Mouse (Mus musculus) CD4-positive, CD25-positive, alpha-beta regulatory T cell, adult 4 months (primary cell): ENCODE data around the gene Rhou. TPM values are rescaled to one million over a fixed set of nuclear protein-coding genes. Genes with fewer than 3 reads are reported as not detected.

Source experiments
- ATAC-seq: one replicate; pipeline ENCODE4 v1.8.0; 2017
- polyA plus RNA-seq, 2 experiments: library from polyadenylated mRNA; unstranded; fragments of 100-300 nt; shearing (Covaris generic); gene quantifications; one replicate each; pipeline ENCODE4 v1.2.1; 2017

Rhou gene
- polyA plus RNA-seq, 2 experiments from 2014 or later: 0.42 TPM; not detected in 1

DNA sequence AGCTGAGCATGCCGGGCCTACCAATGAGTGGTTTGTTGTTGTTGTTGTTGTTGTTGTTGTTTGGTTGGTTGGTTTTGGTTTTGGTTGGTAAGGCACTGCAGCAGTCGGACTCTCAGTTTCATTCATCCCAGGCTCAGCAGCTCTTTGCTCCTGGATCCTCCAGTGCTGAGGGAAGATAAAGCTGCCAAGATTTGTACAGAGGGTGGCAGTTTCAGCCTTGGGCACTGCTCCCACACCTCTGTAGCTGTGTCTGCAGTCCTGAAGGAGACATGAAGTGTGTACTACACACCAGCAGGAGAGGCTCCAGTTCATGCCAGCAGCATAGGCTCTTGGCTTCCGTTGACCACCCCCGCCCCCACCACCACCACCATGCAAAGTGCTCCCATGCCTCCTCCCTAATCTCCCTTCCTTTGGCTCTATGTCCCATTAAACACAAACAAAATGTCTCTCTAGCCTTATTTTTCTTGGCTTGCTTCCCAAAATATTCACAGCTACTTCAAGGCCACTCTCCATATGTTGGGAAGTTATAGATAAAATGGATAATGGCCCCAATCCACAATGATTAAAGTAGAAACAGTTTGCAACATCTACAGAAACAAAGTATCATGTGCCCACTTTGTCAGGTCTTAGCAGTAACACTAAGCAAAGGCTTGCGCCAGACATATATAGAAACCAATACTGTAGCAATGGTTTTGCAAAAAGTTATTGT lies 2.2 kb upstream of the Rhou start:
- ATAC-seq: no peak

DNA sequence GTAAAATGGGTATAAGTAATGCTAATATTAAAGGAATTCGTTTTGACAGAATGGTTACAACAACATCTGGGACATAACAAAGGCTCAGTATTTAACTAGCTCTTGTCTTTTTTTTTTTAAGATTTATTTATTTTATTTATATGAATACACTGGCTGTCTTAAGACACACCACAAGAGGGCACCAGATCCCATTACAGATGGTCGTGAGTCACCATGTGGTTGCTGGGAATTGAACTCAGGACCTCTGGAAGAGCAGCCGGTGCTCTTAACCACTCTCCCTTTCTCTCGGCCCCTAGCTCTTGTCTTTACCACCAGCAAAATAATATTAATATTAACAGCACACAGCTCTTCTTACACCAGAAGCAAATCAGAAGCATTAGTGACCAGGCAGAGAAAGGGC lies 1.1 kb upstream of the Rhou start:
- no peak for ATAC-seq

DNA sequence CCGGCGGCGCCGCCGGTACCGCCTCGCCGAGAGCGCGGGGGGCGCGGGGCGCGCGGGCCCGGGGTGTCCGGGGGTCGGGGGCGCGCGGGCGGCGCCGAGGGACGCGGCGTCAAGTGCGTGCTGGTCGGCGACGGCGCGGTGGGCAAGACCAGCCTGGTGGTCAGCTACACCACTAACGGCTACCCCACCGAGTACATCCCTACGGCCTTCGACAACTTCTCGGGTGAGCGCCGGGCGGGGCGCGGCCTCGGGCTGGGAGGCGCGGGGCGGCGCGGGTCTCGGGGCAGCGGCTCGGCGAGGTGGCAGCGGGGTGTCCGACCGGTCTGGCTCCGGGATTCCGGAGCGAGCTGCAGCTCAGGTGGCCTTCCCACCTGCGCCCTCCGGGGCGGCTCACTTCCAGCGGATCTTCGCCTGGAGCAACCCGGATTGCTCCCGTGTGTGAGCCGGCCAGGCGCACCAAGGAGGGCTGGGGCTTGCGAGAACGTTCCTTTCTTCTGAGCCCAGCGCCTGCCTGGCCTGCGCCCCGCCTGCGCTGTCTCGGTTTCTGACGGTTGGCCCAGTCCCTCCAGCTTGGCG lies 353 bp downstream of the Rhou start:
- ATAC-seq: no peak

DNA sequence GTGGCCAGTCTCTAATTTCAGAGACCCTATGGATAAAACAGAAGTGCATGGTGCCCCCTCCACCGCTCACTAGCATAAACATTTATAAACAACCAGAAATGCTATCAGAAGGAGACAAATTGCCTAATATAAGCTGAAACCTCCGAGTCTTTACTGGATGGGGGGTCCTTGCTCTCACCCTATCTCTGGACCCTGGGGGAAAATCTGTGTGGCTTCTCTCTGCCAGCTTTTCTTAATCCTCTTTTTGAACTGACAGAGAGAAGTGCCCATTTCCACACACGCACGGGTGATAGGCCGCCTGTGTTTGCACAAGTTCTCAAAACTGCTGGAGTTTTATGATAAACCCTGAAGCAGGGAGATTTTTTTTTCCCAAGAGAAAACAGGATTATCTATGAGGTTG lies 1.0 kb downstream of the Rhou start:
- ATAC-seq: no peak

DNA sequence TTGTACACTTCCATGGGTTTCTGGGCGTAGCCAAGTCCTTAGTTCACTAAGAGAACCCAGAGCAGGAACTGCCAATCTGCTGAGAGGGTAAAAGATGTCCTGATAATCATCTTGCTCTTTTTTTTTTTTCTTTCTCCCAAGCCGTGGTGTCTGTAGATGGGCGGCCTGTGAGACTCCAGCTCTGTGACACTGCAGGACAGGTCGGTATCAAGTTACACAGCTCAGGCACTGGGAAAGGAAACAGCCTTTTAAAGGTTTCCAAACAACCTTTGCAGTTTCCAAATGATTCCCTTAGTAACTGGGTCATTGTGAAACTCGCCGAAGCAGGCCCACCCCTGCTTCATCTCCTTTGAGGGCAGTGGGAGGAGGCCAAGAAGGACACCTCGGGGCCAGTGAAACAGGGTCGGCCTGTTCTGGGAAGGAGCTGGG lies 1.6 kb downstream of the Rhou start:
- ATAC-seq: no peak

DNA sequence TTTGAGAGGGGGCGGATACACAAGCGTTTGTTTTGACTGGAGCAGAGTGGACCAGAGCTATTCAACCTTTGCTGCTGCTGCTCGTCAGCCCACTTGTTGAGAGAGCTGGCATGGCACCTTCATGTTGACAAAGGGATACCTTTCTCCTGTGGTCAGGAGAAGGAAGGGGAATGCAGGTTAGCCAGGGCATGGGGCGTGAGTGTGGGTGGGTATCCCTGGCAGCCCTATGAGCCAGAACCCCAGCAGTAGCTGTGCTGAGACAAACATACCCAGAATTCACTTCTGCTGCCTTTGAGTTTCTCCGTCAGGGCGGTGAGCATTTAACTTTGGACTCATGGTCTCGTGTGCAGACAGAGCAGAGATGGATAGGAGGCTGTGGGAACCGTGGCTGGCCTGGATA lies 4.1 kb downstream of the Rhou start:
- ATAC-seq: no peak

DNA sequence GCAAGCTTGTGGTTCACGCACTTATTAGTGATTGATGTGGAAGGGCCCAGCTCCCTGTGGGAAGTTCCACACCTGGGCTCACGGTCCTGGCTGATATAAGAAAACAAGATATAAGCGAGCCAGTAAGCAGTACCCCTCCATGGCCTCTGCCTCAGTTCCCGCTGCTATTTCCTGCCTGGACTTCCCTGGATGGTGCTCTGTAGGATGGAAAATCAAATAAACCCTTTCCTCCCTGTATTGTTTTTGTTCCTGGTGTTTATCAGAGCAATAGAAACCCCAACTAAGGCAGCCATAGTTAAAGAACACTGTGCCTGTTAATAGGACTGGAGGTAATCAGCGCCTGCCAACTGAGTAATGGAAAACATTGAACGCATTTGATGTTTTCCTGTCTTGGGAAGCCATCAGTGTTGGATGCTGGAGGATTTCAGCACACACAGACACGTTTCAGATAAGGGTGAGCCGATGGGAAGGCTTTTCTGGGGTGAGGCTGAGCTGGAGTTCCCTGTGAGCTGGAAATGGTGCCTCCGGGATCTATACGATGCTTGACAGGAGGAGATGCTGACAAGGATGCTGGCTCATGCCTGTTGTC lies 5.8 kb downstream of the Rhou start:
- no peak for ATAC-seq

DNA sequence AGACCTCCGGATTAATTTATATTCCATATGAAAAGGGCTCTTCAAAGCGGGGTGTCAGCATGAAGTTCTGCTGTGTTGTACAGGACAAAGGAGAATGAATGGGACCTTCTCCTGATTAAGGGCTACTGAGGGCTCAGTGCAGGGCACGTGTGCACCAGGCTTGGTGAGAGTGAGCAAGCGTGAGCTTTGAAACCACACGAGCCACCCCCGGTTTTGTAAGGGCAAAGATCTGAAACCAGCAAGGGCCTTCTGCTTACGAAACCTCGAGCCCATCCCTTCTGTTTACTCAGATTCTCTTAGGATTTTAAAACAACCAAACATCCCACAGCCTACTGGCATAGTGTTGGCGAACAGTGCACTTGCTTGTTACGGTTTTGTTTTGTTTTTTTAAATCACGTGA lies 7.8 kb downstream of the Rhou start:
- ATAC-seq: no peak

DNA sequence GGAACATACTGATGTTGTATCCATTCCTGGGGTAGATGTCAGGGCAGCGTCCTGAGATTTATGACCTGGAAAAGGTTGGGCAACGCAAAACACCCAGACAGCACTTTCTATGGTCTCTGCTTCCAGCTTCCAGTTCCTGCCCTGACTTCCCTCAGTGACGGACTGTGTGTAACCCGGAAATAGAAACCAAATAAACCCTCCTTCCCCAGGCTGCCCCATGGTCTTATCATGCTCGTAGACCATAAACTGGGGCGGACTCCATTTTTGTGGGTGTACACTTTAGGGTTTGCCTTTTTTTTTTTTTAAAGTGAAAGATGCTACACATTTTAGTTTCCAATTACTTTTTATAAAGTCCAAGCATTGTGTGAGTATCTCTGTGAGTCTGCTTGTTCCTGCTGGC lies 11.9 kb downstream of the Rhou start:
- no peak for ATAC-seq

DNA sequence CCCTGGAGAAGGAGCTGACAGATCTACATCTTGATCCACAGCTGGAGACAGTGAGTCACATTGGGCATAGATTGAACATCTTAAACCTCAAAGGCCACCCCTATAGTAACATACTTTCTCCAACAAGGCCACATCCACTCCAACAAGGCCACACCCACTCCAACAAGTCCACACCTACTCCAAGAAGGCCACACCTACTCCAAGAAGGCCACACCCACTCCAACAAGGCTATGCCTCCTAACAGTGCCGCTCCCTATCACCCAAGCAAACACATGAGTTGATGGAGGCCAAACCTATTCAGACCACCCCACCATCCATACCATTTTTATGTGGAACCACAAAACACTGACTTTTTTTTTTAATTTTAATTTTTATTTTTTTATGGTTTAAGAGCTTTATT lies 13.1 kb downstream of the Rhou start:
- ATAC-seq: no peak

DNA sequence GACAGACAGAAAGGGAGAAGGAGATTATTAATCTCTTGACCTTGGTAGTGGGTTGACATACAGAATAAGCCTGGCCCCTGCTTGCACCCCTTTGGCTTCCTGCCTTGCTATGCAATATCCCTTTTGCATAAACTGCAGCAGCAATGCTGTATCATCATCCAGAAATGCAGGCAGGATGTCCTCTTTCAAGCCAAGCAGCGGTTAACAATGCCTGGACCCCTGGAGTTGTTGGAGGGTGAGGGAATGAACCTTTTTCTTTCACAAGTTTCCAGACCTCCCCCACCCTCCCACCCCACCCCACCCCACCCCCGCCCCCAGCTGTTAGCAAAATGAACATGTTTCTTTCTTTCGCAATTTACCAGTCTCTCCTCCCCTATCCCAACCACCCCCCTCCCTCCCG lies 15.0 kb downstream of the Rhou start:
- no peak for ATAC-seq

DNA sequence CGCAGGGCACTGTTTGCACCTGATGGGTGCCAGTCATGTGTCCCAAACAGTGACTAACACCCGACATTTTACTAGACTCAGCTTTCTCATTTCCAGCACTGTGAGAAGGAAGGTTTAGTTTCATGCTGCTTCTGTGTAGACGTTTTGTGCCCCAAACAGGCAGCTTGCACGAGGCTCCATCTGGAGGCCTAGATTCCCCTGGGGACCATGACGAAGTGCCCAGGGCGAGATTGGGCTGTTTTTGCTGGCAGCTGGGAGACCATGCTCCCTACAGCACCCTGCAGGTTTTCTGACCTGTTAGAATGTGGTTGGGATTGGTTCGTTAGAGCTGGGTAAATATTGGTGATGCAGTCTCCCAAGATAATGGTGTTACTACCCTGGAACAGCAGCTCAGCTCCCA lies 17.0 kb downstream of the Rhou start:
- no peak for ATAC-seq

DNA sequence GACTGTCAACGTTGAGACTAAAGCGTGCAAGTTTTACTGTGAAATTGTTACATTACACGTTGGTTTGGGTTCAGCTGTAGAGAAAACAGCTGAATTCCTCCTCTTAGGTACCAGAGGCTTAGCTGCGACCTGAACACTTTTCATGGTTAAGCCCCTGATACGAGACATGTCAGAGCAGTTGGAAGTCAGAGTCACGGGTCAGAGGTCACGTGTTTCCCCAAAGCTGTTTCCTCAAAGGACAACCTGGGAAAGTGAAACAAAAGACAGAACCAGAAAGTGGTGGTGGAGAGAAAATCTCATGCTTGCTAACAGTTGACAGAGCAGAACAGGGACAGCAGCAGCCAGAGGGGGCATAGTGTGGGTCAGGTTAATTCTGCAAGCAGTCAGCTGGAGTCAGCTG lies 17.7 kb downstream of the Rhou start:
- ATAC-seq: no peak

DNA sequence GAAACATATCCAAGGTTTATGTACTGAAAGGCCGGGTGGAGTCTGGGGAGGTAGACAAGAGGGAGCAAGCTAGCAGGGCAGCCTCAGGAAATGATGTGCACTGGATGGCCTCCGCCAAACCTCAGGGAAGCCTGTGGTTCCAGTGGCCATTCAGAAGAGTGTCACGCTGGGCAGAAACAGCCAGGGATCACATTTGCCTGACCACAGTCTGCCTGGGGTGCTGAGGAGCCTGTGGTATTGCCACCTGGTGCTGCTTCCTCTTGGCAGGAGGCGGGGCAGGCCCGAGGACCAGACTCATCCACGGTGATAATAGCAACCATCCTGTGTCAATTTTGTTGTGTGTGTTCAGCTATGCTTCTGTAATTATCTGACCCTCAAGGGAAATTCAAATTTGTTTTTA lies 18.9 kb downstream of the Rhou start:
- no peak for ATAC-seq

DNA sequence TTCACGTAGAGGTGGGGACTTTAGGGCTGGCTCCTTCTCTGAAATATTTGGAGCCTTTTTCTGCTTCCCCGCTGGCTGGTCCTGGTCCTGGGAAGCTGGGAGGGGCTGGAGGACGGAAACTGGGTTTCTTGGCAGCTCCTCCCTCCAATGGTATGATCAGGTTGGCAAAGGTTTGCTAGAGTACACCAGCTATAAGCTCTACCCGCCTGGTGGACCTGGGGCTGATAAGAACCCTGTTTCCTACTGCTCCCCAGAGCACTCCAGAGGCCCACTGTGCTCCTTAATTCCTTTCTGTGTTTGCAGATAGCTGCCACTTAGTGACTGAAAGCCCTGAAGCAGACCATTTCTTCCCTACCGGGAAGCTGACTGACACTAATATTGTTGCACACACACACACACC lies 21.9 kb downstream of the Rhou start:
- ATAC-seq: no peak

DNA sequence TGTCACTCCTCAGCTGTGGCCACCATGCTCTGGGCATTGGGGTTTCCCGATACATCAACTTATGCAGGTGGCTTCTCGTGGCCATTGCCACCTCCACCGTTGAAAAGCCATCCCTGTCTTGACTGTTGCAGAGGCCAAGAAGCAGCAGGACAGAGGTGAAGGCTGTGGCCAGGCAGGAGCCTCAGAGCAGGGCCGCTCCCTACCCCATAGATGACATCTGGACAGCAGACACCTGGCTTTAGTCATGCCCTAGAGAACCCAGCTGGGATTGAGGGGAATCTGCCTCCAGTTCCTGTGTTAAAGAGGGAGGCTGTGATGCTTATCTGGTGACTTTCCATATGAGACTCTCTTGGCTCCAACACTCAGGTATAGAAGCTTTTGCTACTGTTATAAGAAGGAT lies 24.7 kb downstream of the Rhou start:
- ATAC-seq: no peak

DNA sequence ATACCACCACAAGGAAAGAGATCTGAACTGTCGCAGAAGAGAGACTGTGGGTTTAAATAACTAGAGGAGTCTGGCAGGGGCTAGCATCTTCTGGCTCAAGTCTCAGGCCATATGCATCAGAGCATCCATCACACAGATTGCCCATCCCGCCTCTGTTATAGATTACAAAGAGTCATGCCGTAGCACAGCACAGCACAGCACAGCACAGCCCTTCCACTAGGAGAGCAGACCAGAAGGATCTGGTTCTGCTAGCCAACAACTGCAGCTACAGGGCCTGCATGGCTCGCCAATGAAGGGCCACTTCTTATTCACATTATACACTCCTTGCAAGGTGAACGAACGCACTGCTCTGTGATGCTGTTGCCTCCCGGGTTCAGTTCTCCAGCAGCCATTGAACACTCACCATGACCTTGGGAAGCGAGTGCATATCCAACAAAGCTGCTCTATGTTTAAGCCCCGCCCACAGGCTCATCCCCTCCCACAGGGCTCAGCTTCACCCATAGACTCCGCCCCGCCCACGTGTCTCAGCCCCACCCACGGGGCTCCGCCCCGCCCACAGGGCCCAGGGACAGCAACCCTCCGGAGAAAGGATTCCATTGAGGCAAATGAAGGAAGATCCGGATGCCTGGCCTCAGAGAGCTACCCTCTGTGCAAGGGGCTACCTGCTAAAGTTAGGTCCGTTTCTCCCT lies 28.5 kb downstream of the Rhou start:
- no peak for ATAC-seq

DNA sequence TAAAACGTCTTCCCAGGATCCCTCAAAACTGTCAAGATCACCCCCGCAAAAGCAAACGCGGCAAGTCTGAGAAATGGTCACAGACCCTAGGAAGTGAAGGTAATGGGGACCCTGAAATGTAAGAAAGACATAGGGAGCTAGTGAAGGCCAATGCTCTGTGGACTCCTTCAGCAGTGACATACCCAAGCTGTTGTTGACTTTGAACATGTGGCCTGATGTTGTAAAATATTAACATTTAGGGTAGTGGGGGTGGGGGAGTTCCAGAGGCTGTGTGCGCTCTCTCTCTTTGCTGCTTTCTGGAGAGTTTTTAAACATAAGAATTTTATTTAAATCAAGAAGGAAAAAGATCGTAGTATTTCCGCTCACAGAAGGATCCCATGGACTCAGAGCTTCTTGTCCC lies 29.6 kb downstream of the Rhou start:
- ATAC-seq: no peak

DNA sequence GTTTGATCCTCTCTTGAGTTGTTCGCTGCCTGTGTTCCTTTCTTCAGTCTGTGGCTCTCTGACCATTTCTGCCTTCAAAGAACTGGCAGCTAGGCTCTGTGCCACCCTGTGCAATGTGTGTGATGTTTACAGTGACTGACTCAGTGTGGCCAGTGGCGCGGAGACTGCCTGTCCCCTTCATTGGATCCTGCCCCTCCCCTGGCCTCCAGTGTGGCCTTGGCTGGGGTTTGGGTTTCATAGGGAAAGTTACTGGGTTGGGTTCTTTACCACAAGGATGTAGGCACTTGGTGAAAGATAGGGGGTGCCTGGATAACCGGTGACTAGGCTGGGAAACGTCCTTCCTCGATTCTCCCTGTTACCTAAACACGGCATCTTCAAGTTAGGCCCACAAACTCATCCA lies 31.1 kb downstream of the Rhou start:
- no peak for ATAC-seq

DNA sequence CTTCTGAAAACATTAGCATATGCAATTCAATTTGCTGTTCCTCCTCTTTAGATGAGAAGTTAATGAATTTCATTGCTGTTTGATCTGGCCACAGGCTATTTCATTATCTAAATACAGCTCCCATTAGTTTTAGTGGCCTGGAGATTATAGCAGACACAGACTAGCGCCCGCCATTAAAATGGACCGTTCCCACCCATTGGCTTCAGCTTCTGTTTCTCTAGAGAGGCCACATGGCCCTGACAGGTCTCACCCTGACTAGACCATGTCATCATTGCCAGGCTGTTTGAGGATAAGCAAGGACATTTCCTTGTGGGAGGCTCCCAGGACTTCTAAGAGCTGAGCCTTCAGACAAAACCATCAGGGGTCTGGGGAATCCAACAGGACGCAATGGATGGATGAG lies 31.7 kb downstream of the Rhou start:
- no peak for ATAC-seq

DNA sequence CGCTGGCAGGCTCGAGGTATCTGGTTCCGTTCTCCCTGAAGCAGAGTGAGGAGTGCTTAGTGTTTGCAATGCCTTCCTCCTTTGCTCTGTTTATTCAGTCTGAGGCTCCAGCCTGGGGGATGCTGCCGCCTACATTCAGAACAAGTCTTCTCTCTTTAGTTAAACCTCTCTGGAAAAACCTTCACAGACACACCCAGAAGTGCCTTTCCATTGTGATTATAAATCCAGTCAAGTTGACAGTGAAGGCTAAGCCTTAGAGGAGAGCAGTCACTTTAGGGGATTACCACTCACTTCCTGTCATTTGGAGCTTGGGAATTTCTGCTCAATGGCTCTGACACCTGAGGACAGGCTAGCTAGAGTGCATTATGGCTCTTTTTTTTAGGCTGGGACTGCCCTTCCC lies 34.1 kb downstream of the Rhou start:
- no peak for ATAC-seq

DNA sequence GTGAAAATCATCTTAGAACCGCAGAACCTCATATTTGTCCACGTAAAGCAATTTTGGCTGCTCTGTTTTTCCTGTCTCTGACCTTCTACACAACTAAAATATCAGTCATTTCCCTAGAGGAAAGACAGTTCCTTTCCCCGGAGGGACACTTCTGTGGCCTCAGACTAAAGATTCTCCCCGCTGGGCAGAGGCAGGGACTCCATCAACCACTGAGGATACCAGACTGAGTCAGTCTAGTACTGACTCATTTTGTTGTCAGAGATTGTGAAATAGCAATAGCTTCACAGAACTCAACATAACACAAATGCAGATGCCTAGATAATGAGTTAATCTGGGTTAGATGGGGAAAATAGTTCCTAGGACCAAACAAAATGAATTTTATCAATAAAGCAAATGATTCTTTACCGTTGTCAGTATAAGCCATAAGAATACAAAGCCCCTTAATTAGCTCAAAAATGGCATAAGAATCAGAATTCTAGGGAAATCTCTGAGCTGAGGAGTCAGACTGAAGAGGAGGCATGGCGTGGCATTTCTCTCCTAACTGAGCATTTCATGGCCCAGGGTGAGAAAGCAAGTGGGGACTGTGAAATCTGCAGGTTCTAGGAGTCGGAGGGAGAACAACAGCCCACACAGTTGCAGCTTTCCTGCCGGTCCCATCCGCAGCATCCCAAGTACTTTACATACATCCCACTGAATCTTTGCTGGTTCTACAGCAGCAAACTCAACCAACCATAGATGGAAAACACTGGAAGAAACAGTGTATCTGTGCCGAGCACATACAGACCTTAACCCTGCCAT lies 38.6 kb downstream of the Rhou start:
- no peak for ATAC-seq

DNA sequence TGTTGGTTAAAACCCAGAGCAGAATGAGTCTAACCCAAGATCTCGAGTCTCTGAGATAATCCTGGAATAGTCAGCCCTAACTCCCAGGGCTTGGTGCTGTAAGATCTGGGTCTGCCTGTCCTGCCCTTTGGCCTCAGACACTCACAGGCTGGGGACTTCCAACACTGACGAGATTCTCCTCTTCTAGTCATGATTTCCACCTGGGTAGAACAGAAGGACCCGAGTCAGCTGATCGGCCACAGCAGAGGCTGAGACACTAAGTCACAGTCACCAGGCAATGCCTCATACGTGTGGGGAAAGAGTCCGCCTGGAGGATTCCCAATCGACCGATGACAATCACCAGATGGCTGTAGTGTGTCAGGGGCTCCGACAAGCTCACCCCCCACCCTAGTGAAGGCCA lies 42.4 kb downstream of the Rhou start:
- no peak for ATAC-seq
